ENCODE assay signal across 8 mouse cellular contexts in genomic region chr7:25281734-25282601, GRCm38 (mm10). TPM values are rescaled to one million over a fixed set of nuclear protein-coding genes. Genes with fewer than 3 reads are reported as not detected.
DNase-seq lines count a peak whose midpoint lies in the region; ATAC-seq lines count a peak whose summit lies in the region.

No protein-coding gene starts in this region.

- peak; percentile 100 for DNase-seq in kidney, postnatal 10 days
- DNase-seq in naive thymus-derived CD4-positive, alpha-beta T cell, adult 2 months (ENCODE audit: low read depth) = peak; percentile 98
- peak; percentile 98 for DNase-seq in splenic B cell, adult 2 months (ENCODE audit: low read depth, low spot score)

- peak overlapping the region; percentile 83 for H3K4me3 ChIP-seq in brown adipose tissue, adult 24 weeks (ENCODE audit: insufficient read depth, low read depth, low read length)
- peak overlapping the region; percentile 69 for H3K4me3 ChIP-seq in heart, embryonic 13.5 days
- H3K4me3 ChIP-seq in liver, embryonic 12.5 days = peak overlapping the region; percentile 83

- H3K4me1 ChIP-seq in brown adipose tissue, adult 24 weeks (ENCODE audit: control insufficient read depth, insufficient read depth, insufficient read length, low read length) = peaks cover 20% of the 10 kb centered on the region
- peaks cover 56% of the 10 kb centered on the region for H3K4me1 ChIP-seq in heart, embryonic 13.5 days
- H3K4me1 ChIP-seq in liver, embryonic 12.5 days = peaks cover 76% of the 10 kb centered on the region

- H3K9ac ChIP-seq in heart, embryonic 13.5 days = peak overlapping the region; percentile 91
- peak overlapping the region; percentile 92 for H3K9ac ChIP-seq in liver, embryonic 12.5 days

- H3K36me3 ChIP-seq in heart, embryonic 13.5 days = peaks cover 25% of the 10 kb centered on the region
- peaks cover 24% of the 10 kb centered on the region for H3K36me3 ChIP-seq in liver, embryonic 12.5 days
- peaks cover 3% of the 10 kb centered on the region for H3K36me3 ChIP-seq in splenic B cell, adult 2 months (ENCODE audit: control insufficient read depth, insufficient read depth, low read length, poor library complexity, severe bottlenecking)

- under 1% methylated on average over 55 of the region's 108 CpGs for WGBS in heart, embryonic 13.5 days
- under 1% methylated on average over 72 of the region's 108 CpGs for WGBS in liver, embryonic 12.5 days (ENCODE audit: insufficient replicate concordance)

- peak; percentile 75 for ATAC-seq in CD4-positive, CD25-positive, alpha-beta regulatory T cell, adult 4 months
- peak; percentile 75 for ATAC-seq in erythroid progenitor cell, adult 5-6 weeks (replicated peaks; ENCODE audit: low FRiP score, poor library complexity, severe bottlenecking)
- peak; percentile 79 for ATAC-seq in heart, embryonic 13.5 days (ENCODE audit: extremely low read depth, insufficient number of reproducible peaks, low FRiP score, low TSS enrichment)
- ATAC-seq in liver, embryonic 12.5 days = peak; percentile 86

- peak overlapping the region; percentile 99 for H3K27ac ChIP-seq in brown adipose tissue, adult 24 weeks (replicated peaks; ENCODE audit: low read depth, low read length)
- H3K27ac ChIP-seq in heart, embryonic 13.5 days (replicated peaks) = peak overlapping the region; percentile 100
- H3K27ac ChIP-seq in liver, embryonic 12.5 days = peak overlapping the region; percentile 97

- peak overlapping the region; percentile 97 for H3K4me2 ChIP-seq in heart, embryonic 13.5 days
- H3K4me2 ChIP-seq in liver, embryonic 12.5 days = peak overlapping the region; percentile 99

- H3K9me3 ChIP-seq in heart, embryonic 13.5 days = no peaks in the 10 kb centered on the region
- H3K9me3 ChIP-seq in liver, embryonic 12.5 days (replicated peaks) = no peaks in the 10 kb centered on the region

- H3K27me3 ChIP-seq in heart, embryonic 13.5 days (replicated peaks) = no peaks in the 10 kb centered on the region
- H3K27me3 ChIP-seq in liver, embryonic 12.5 days (replicated peaks) = no peaks in the 10 kb centered on the region
- no peaks in the 10 kb centered on the region for H3K27me3 ChIP-seq in splenic B cell, adult 2 months (ENCODE audit: control insufficient read depth, insufficient read depth, low read length, poor library complexity, severe bottlenecking)

RNA-seq across cellular contexts. Expression of gene Cic, which starts 14.5 kb away (rescaled TPM):
- polyA plus RNA-seq in CD4-positive, CD25-positive, alpha-beta regulatory T cell, adult 4 months (2017; shearing (Covaris generic)) = 10 to 100 TPM; 24.1 to 27.2 TPM
- polyA plus RNA-seq in brown adipose tissue, adult 24 weeks (2012; ENCODE audit: insufficient read depth, insufficient read length, missing spikeins) = 25.2 and 31.3 TPM in 2 replicates
- 114 and 181 TPM in 2 replicates for total RNA-seq in erythroid progenitor cell, adult 5-6 weeks (2015; ENCODE audit: low replicate concordance)
- 70.5 and 90.7 TPM in 2 replicates for total RNA-seq in erythroid progenitor cell, adult 5-6 weeks (2017; ENCODE audit: low replicate concordance)
- 22.9 and 23.4 TPM in 2 replicates for polyA plus RNA-seq in heart, embryonic 13.5 days (2015; fragmentation: Nextera tagmentation; extraction: Ambion mirVana)
- polyA plus RNA-seq in liver, embryonic 12.5 days (2016; fragmentation: Nextera tagmentation; extraction: Ambion mirVana) = 17.0 TPM in 2 replicates

RNA-seq across cellular contexts. Expression of gene Pafah1b3, which starts 15.8 kb away (rescaled TPM):
- polyA plus RNA-seq in CD4-positive, CD25-positive, alpha-beta regulatory T cell, adult 4 months (2017; shearing (Covaris generic)) = 10 to 100 TPM; 23.6 to 42.6 TPM
- 1.6 and 4.8 TPM in 2 replicates for polyA plus RNA-seq in brown adipose tissue, adult 24 weeks (2012; ENCODE audit: insufficient read depth, insufficient read length, missing spikeins)
- total RNA-seq in erythroid progenitor cell, adult 5-6 weeks (2015; ENCODE audit: low replicate concordance) = 20.2 and 26.8 TPM in 2 replicates
- 8.9 and 17.3 TPM in 2 replicates for total RNA-seq in erythroid progenitor cell, adult 5-6 weeks (2017; ENCODE audit: low replicate concordance)
- polyA plus RNA-seq in heart, embryonic 13.5 days (2015; fragmentation: Nextera tagmentation; extraction: Ambion mirVana) = 145 and 154 TPM in 2 replicates
- polyA plus RNA-seq in liver, embryonic 12.5 days (2016; fragmentation: Nextera tagmentation; extraction: Ambion mirVana) = 44.1 and 51.0 TPM in 2 replicates

RNA-seq across cellular contexts. Expression of gene Prr19, which starts 19.2 kb away (rescaled TPM):
- not detected for polyA plus RNA-seq in CD4-positive, CD25-positive, alpha-beta regulatory T cell, adult 4 months (2017; shearing (Covaris generic))
- not detected in 2 replicates for polyA plus RNA-seq in brown adipose tissue, adult 24 weeks (2012; ENCODE audit: insufficient read depth, insufficient read length, missing spikeins)
- total RNA-seq in erythroid progenitor cell, adult 5-6 weeks (2015; ENCODE audit: low replicate concordance) = not detected in 2 replicates
- not detected in 2 replicates for total RNA-seq in erythroid progenitor cell, adult 5-6 weeks (2017; ENCODE audit: low replicate concordance)
- 0.23 and 0.39 TPM in 2 replicates for polyA plus RNA-seq in heart, embryonic 13.5 days (2015; fragmentation: Nextera tagmentation; extraction: Ambion mirVana)
- 0.10 and 0.14 TPM in 2 replicates for polyA plus RNA-seq in liver, embryonic 12.5 days (2016; fragmentation: Nextera tagmentation; extraction: Ambion mirVana)

RNA-seq across cellular contexts. Expression of gene Tmem145, which starts 23.9 kb away (rescaled TPM):
- polyA plus RNA-seq in CD4-positive, CD25-positive, alpha-beta regulatory T cell, adult 4 months (2017; shearing (Covaris generic)) = not detected
- not detected in 2 replicates for polyA plus RNA-seq in brown adipose tissue, adult 24 weeks (2012; ENCODE audit: insufficient read depth, insufficient read length, missing spikeins)
- total RNA-seq in erythroid progenitor cell, adult 5-6 weeks (2015; ENCODE audit: low replicate concordance) = not detected in 2 replicates
- total RNA-seq in erythroid progenitor cell, adult 5-6 weeks (2017; ENCODE audit: low replicate concordance) = not detected in 2 replicates
- polyA plus RNA-seq in heart, embryonic 13.5 days (2015; fragmentation: Nextera tagmentation; extraction: Ambion mirVana) = 0.11 and 0.34 TPM in 2 replicates
- polyA plus RNA-seq in liver, embryonic 12.5 days (2016; fragmentation: Nextera tagmentation; extraction: Ambion mirVana) = 0.14 TPM in 2 replicates

RNA-seq across cellular contexts. Expression of gene Erf, which starts 31.4 kb away (rescaled TPM):
- under 1 TPM; 0.22 to 0.42 TPM for polyA plus RNA-seq in CD4-positive, CD25-positive, alpha-beta regulatory T cell, adult 4 months (2017; shearing (Covaris generic))
- polyA plus RNA-seq in brown adipose tissue, adult 24 weeks (2012; ENCODE audit: insufficient read depth, insufficient read length, missing spikeins) = 7.1 and 7.4 TPM in 2 replicates
- 0.72 and 3.4 TPM in 2 replicates for total RNA-seq in erythroid progenitor cell, adult 5-6 weeks (2015; ENCODE audit: low replicate concordance)
- 0.61 and 1.8 TPM in 2 replicates for total RNA-seq in erythroid progenitor cell, adult 5-6 weeks (2017; ENCODE audit: low replicate concordance)
- polyA plus RNA-seq in heart, embryonic 13.5 days (2015; fragmentation: Nextera tagmentation; extraction: Ambion mirVana) = 11.2 and 14.3 TPM in 2 replicates
- polyA plus RNA-seq in liver, embryonic 12.5 days (2016; fragmentation: Nextera tagmentation; extraction: Ambion mirVana) = 6.5 and 7.5 TPM in 2 replicates

Comparison
In these comparisons a context has a peak if more than half of its experiments do, and no peak if none do; other contexts are left out.
1. Peak in every context shown above with its lines: DNase-seq, ATAC-seq, H3K4me3 ChIP-seq and H3K27ac ChIP-seq.